Mouse (Mus musculus): ENCODE data around the gene Acvr1b. TPM values are rescaled to one million over a fixed set of nuclear protein-coding genes. Genes with fewer than 3 reads are reported as not detected.

Acvr1b gene
- polyA plus RNA-seq, 1 experiment from 2014 or later = 22.8 TPM

DNA sequence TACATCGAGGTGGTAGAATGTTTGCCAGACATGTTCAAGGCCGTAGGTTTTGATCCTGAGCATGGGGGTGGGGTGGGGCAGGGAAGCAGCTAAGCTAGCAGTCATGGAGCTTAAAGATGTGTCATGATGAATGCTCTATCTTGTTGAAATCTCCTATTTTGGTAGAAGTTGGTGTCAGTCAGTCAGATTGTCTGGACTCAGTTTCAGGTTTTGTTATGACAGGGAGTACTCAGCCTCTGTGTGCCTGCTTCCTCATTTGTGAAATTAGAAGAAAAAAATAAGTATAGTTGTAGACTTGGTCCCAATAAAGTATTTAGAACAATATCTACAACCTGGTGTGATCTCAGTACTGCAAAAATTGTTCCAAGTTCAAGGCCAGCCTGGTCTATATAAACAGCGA, 35.2 kb upstream of the Acvr1b start:
- H3K27ac ChIP-seq (replicated peaks) = no peak overlapping the region
- no peaks in the 10 kb centered on the region for H3K27me3 ChIP-seq
- H3K36me3 ChIP-seq = no peaks in the 10 kb centered on the region
- 91% methylated on average over 3 of the region's 3 CpGs for WGBS
- no peaks in the 10 kb centered on the region for H3K9me3 ChIP-seq
- H3K4me1 ChIP-seq = peaks cover 25% of the 10 kb centered on the region
- H3K4me2 ChIP-seq (replicated peaks) = no peak overlapping the region
- no peak overlapping the region for H3K9ac ChIP-seq (replicated peaks)
- ATAC-seq (replicated peaks) = no peak
- no peak overlapping the region for H3K4me3 ChIP-seq

- 9% methylated on average over 12 of the region's 12 CpGs for WGBS
- Histone ChIP-seq H3K9ac (replicated peaks) (no peak overlapping the region), H3K27ac (replicated peaks) (no peak overlapping the region; the same call in 1 of the 2 replicates), H3K27me3 (no peaks in the 10 kb centered on the region), H3K9me3 (no peaks in the 10 kb centered on the region), H3K36me3 (no peaks in the 10 kb centered on the region), H3K4me1 (peaks cover 26% of the 10 kb centered on the region), H3K4me2 (replicated peaks) (no peak overlapping the region), H3K4me3 (no peak overlapping the region)
- no peak; the same call in 1 of the 2 replicates for ATAC-seq (replicated peaks)
Measured at GRCm38 (mm10) chr15:101139885-101140284, 34.0 kb upstream of the Acvr1b start.

- Histone ChIP-seq H3K9ac (replicated peaks) (no peak overlapping the region), H3K4me1 (peaks cover 30% of the 10 kb centered on the region), H3K27me3 (no peaks in the 10 kb centered on the region), H3K4me2 (replicated peaks) (no peak overlapping the region), H3K27ac (replicated peaks) (no peak overlapping the region), H3K4me3 (no peak overlapping the region), H3K9me3 (no peaks in the 10 kb centered on the region), H3K36me3 (no peaks in the 10 kb centered on the region)
- 53% methylated on average over 6 of the region's 6 CpGs for whole genome bisulfite sequencing
- no peak for ATAC-seq (replicated peaks)
Measured at GRCm38 (mm10) chr15:101140587-101140986, 33.3 kb upstream of the Acvr1b start.

- H3K4me3 ChIP-seq = no peak overlapping the region
- H3K4me2 ChIP-seq (replicated peaks) = no peak overlapping the region
- H3K27me3 ChIP-seq = no peaks in the 10 kb centered on the region
- 5% methylated on average over 11 of the region's 14 CpGs for WGBS
- no peak overlapping the region for H3K27ac ChIP-seq (replicated peaks)
- peaks cover 36% of the 10 kb centered on the region for H3K4me1 ChIP-seq
- H3K9me3 ChIP-seq = no peaks in the 10 kb centered on the region
- no peaks in the 10 kb centered on the region for H3K36me3 ChIP-seq
- ATAC-seq (replicated peaks) = peak; percentile 26
- no peak overlapping the region for H3K9ac ChIP-seq (replicated peaks)
Measured at GRCm38 (mm10) chr15:101141061-101141541, 32.8 kb upstream of the Acvr1b start.

DNA sequence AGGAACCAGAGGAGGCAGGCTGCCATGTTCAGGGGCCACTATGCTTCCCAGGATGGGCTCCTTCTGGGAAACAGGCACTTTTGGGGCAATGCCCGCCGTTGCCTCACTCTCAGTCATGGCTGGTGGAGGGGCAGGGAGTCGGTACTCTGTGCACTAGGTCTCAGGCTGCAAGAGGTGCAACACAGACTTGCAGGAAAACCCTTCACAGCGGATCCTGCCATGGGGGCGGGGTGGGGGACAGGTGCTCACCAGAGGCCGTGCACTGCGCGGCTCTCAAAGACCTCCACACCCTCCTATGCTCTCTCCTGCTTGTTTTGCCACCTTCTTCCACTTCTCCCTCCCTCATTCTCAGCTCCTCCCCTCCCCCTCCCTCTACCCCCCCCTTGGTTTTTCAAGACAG, 31.2 kb upstream of the Acvr1b start:
- 58% methylated on average over 8 of the region's 8 CpGs for WGBS

DNA sequence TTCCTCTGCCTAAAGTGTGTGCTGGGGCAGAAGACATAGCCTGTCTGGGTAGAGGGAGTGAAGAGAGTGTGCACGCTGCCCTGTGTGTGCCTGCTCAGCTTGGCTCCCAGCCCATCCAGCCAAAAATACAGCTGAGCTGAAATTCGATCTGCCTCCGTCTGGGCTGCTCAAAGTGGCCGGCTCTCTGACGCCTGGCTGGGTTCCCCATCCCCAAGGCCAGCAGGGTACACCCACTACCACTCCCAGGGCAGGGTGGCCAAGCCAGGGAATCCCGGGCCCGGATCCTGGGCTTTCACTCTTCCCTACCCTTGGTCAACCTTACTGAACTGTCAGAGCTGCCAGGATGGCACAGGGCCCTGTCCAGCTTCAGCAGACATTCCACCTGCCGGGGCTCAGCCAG, 30.4 kb upstream of the Acvr1b start:
- peaks cover 38% of the 10 kb centered on the region for H3K4me1 ChIP-seq

More for the DNA sequence above, 31.2 kb upstream of the Acvr1b start:
- no peak overlapping the region for H3K9ac ChIP-seq (replicated peaks)
- H3K9me3 ChIP-seq = no peaks in the 10 kb centered on the region
- no peak overlapping the region for H3K27ac ChIP-seq (replicated peaks)
- H3K4me2 ChIP-seq (replicated peaks) = no peak overlapping the region
- no peak overlapping the region for H3K4me3 ChIP-seq
- no peaks in the 10 kb centered on the region for H3K36me3 ChIP-seq
- peaks cover 38% of the 10 kb centered on the region for H3K4me1 ChIP-seq
- no peaks in the 10 kb centered on the region for H3K27me3 ChIP-seq
- no peak for ATAC-seq (replicated peaks)

DNA sequence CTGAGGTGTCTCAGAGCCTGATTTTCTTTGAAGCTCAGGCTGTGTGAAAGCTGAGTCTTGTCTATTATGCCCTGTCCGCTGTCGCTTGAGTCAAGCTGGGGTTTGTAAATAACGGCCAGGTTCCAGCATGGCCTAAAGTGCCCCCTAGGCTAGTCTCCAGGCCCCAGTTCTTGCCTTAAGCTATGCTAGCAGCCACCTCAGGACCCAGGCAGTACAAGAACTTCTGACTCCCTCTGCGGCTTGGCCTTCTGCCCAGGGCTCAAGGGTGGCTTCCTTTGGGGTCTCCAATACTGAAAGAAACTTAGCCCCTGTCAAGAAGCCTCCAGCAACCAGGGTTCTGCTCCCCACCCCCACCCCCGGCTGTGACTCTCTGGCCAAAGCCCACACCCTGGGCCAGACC, 29.7 kb upstream of the Acvr1b start:
- H3K9ac ChIP-seq (replicated peaks) = no peak overlapping the region
- H3K27me3 ChIP-seq = no peaks in the 10 kb centered on the region
- H3K36me3 ChIP-seq = no peaks in the 10 kb centered on the region
- no peak overlapping the region for H3K27ac ChIP-seq (replicated peaks)
- peaks cover 38% of the 10 kb centered on the region for H3K4me1 ChIP-seq
- H3K4me3 ChIP-seq = no peak overlapping the region
- H3K4me2 ChIP-seq (replicated peaks) = no peak overlapping the region
- no peak for ATAC-seq (replicated peaks)
- WGBS = 87% methylated on average over 5 of the region's 5 CpGs
- no peaks in the 10 kb centered on the region for H3K9me3 ChIP-seq

More for the DNA sequence above, 30.4 kb upstream of the Acvr1b start:
- H3K4me3 ChIP-seq = no peak overlapping the region
- H3K27ac ChIP-seq (replicated peaks) = no peak overlapping the region
- no peaks in the 10 kb centered on the region for H3K36me3 ChIP-seq
- no peak overlapping the region for H3K9ac ChIP-seq (replicated peaks)
- H3K4me2 ChIP-seq (replicated peaks) = no peak overlapping the region
- no peaks in the 10 kb centered on the region for H3K9me3 ChIP-seq
- no peak for ATAC-seq (replicated peaks)
- H3K27me3 ChIP-seq = no peaks in the 10 kb centered on the region
- WGBS = 13% methylated on average over 8 of the region's 8 CpGs

DNA sequence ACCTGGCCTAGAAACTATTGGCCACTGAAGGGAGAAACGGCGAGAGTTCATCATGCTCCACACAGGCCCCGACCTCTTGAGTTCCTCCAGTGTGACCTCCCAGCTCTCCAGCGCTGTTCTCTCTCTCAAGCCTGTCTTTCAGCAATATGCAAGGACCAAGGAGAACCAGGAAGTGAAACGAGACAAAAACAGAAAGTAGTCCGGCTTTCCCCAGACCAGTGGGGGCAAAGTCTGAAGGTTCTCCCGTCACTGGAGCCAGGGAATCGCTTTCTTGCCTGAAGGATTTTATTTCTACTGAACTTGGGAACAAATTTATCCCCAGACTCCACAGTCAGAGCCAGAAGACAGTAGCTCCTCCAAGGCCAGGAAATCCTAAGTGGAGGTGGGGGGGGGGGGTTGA, 29.1 kb upstream of the Acvr1b start:
- no peak overlapping the region for H3K4me2 ChIP-seq (replicated peaks)
- no peaks in the 10 kb centered on the region for H3K27me3 ChIP-seq
- H3K36me3 ChIP-seq = no peaks in the 10 kb centered on the region
- H3K4me3 ChIP-seq = no peak overlapping the region
- H3K9ac ChIP-seq (replicated peaks) = no peak overlapping the region
- 92% methylated on average over 8 of the region's 8 CpGs for WGBS
- no peaks in the 10 kb centered on the region for H3K9me3 ChIP-seq
- H3K27ac ChIP-seq (replicated peaks) = no peak overlapping the region
- no peak for ATAC-seq (replicated peaks)
- peaks cover 32% of the 10 kb centered on the region for H3K4me1 ChIP-seq

- H3K4me3 ChIP-seq = 0 out of 2 replicates have a peak overlapping the region, but pooled peaks have one; percentile 8
- no peak overlapping the region; the same call in 1 of the 2 replicates for H3K27ac ChIP-seq (replicated peaks)
- no peaks in the 10 kb centered on the region for H3K36me3 ChIP-seq
- no peak overlapping the region; the same call in 1 of the 2 replicates for H3K9ac ChIP-seq (replicated peaks)
- no peaks in the 10 kb centered on the region for H3K27me3 ChIP-seq
- H3K4me2 ChIP-seq (replicated peaks) = peak overlapping the region; percentile 34
- H3K9me3 ChIP-seq = no peaks in the 10 kb centered on the region
- 9% methylated on average over 19 of the region's 19 CpGs for WGBS
- ATAC-seq (replicated peaks) = peak; percentile 93
- peaks cover 24% of the 10 kb centered on the region for H3K4me1 ChIP-seq
Measured at GRCm38 (mm10) chr15:101145424-101146099, 28.3 kb upstream of the Acvr1b start.

DNA sequence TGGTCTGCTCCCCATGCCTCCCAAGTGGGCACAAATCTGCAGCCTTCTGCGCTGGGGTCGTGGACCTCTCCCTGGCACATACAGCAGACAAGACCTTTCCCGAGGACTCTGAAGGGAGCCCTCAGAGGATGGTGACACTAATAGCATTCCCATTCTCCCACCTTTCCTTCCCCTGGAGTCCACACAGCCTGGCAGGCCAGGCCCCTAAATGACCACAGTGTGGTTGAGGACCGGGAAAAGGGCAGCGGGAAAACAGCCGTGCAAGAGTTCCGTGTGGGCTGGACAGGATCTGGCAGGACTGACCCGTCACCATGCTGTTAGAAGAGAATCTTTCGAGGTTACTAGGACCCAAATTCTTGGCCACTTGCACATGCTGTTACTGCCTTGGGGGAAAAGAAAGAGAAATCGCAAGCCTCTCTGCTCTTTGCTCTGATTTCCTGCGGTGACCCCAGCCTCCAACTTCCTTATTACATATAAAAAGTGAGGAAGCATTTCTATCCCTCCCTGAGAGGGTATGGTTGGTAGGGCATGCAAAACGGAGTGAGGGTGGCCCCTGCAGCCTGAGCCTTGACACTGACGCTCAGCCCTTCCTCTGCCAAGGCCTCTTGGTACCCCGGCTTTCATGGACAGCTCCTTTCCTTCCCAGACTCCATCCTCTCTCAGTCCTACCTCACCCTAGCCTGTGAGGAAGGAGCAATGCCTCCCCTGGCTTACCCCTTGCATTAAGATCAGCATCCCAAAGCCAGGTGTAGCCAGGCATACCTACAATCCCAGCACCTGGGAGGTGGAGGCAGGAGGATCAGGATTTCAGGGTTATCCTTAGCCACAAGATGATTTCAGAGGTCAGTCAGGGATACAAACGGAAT, 27.5 kb upstream of the Acvr1b start:
- Histone ChIP-seq H3K4me3 (no peak overlapping the region), H3K4me1 (peaks cover 20% of the 10 kb centered on the region), H3K9me3 (no peaks in the 10 kb centered on the region), H3K36me3 (no peaks in the 10 kb centered on the region), H3K9ac (replicated peaks) (no peak overlapping the region; the same call in 1 of the 2 replicates), H3K27ac (replicated peaks) (no peak overlapping the region; the same call in 1 of the 2 replicates), H3K27me3 (no peaks in the 10 kb centered on the region), H3K4me2 (replicated peaks) (no peak overlapping the region)
- no peak for ATAC-seq (replicated peaks)
- 70% methylated on average over 15 of the region's 15 CpGs for WGBS

DNA sequence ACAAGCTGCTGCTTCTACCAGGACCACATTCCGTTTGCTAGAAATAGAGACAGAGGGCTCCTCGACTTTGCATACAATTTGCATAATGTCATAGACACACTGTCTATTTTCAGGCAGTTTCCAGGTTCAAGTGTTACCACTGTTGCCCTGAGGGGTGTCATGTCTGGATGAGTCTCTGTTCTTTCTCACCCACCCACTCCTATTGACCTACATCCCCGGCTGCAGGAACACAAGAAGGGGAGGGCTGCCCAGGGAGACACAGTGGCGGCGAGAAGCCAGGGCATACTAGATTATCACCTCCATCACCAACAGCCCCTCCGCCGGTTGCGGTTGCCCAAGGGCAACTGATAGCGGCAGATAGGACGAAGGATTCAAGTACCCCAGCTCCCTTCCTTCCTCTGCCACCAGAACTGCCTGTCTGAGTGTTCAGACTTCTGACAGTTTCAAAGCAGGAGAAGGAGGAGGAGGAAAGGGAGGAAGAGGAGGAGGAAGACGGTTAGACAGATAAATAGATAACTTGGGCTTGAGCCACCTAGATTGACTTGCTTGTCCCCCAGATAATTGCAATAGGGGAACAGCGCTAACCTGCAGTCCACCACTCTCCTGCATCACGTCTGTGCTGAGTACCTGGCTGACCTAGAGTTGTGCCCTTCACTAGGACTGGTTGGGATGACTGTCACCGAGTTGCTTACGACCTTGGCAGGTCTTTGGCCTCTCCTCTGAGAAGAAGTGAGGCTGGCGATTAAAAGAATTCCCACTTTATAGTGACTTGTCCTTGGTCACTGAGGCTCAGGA, 26.6 kb upstream of the Acvr1b start:
- H3K27me3 ChIP-seq = no peaks in the 10 kb centered on the region
- H3K4me1 ChIP-seq = peaks cover 20% of the 10 kb centered on the region
- ATAC-seq (replicated peaks) = no peak
- H3K36me3 ChIP-seq = no peaks in the 10 kb centered on the region
- no peak overlapping the region for H3K4me3 ChIP-seq
- WGBS = 74% methylated on average over 16 of the region's 16 CpGs
- no peak overlapping the region for H3K4me2 ChIP-seq (replicated peaks)
- no peaks in the 10 kb centered on the region for H3K9me3 ChIP-seq
- no peak overlapping the region for H3K9ac ChIP-seq (replicated peaks)
- H3K27ac ChIP-seq (replicated peaks) = no peak overlapping the region

- ATAC-seq (replicated peaks) = no peak
- Histone ChIP-seq H3K9ac (replicated peaks) (no peak overlapping the region), H3K27me3 (no peaks in the 10 kb centered on the region), H3K4me1 (peaks cover 20% of the 10 kb centered on the region), H3K36me3 (no peaks in the 10 kb centered on the region), H3K27ac (replicated peaks) (no peak overlapping the region), H3K9me3 (no peaks in the 10 kb centered on the region), H3K4me2 (replicated peaks) (no peak overlapping the region), H3K4me3 (no peak overlapping the region)
- WGBS = 61% methylated on average over 6 of the region's 6 CpGs
Measured at GRCm38 (mm10) chr15:101147910-101148273, 26.0 kb upstream of the Acvr1b start.
